Mouse (Mus musculus) retina, adult 2 months (tissue): Measurements from ENCODE around the gene Mybbp1a.

Experiments
- DNase-seq: peaks from one replicate; pipeline ENCODE4 v3.0.0-alpha.2; 2012; ENCODE audit warnings: low read depth, low spot score

Gene Mybbp1a

GRCm38 (mm10) chr11:72477182-72477581, 36.0 kb downstream of the Mybbp1a start:
- no peak for DNase-seq

GRCm38 (mm10) chr11:72477653-72478052, 36.5 kb downstream of the Mybbp1a start:
- no peak for DNase-seq

- DNase-seq, result no peak
Observed at GRCm38 (mm10) chr11:72478228-72478627, 37.1 kb downstream of the Mybbp1a start.

GRCm38 (mm10) chr11:72479499-72479898, 38.3 kb downstream of the Mybbp1a start:
- DNase-seq, result no peak

GRCm38 (mm10) chr11:72481313-72481712, 40.2 kb downstream of the Mybbp1a start:
- DNase-seq, result no peak

- no peak for DNase-seq
Observed at GRCm38 (mm10) chr11:72481952-72482351, 40.8 kb downstream of the Mybbp1a start.

GRCm38 (mm10) chr11:72484549-72484948, 43.4 kb downstream of the Mybbp1a start:
- no peak for DNase-seq

GRCm38 (mm10) chr11:72485157-72485556, 44.0 kb downstream of the Mybbp1a start:
- DNase-seq, result no peak

- no peak for DNase-seq
Observed at GRCm38 (mm10) chr11:72485960-72486359, 44.8 kb downstream of the Mybbp1a start.

- DNase-seq, result no peak
Observed at GRCm38 (mm10) chr11:72487171-72487570, 46.0 kb downstream of the Mybbp1a start.

GRCm38 (mm10) chr11:72487739-72488138, 46.6 kb downstream of the Mybbp1a start:
- DNase-seq, result no peak

- DNase-seq, result no peak
Observed at GRCm38 (mm10) chr11:72488753-72489271, 47.7 kb downstream of the Mybbp1a start.

- no peak for DNase-seq
Observed at GRCm38 (mm10) chr11:72489397-72489796, 48.2 kb downstream of the Mybbp1a start.

- peak; percentile 44 for DNase-seq
Observed at GRCm38 (mm10) chr11:72489881-72490301, 48.7 kb downstream of the Mybbp1a start, which contains the start of gene Spns2. Gene Spns2 (minus strand): TSS chr11:72489904.

- DNase-seq, result no peak
Observed at GRCm38 (mm10) chr11:72491130-72491960, 50.2 kb downstream of the Mybbp1a start.

GRCm38 (mm10) chr11:72494046-72494988, 53.2 kb downstream of the Mybbp1a start:
- DNase-seq, result no peak

- no peak for DNase-seq
Observed at GRCm38 (mm10) chr11:72496066-72496465, 54.9 kb downstream of the Mybbp1a start.

GRCm38 (mm10) chr11:72496775-72497174, 55.6 kb downstream of the Mybbp1a start:
- DNase-seq, result no peak

- no peak for DNase-seq
Observed at GRCm38 (mm10) chr11:72497367-72497766, 56.2 kb downstream of the Mybbp1a start.

- no peak for DNase-seq
Observed at GRCm38 (mm10) chr11:72500139-72500538, 59.0 kb downstream of the Mybbp1a start.
